Mouse (Mus musculus) frontal cortex, postnatal 10 days (tissue): Measurements from ENCODE around the gene Fn3k.
A peak's percentile ranks its signal among the peaks of the same experiment; 100 is the strongest.

ENCODE experiments used
- DNase-seq, 2 experiments: peaks; one replicate each; pipeline ENCODE4 v3.0.0; 2022; ENCODE audit warnings: low spot score in 2 of 2, mixed read lengths in 1 of 2

The Fn3k gene

DNA sequence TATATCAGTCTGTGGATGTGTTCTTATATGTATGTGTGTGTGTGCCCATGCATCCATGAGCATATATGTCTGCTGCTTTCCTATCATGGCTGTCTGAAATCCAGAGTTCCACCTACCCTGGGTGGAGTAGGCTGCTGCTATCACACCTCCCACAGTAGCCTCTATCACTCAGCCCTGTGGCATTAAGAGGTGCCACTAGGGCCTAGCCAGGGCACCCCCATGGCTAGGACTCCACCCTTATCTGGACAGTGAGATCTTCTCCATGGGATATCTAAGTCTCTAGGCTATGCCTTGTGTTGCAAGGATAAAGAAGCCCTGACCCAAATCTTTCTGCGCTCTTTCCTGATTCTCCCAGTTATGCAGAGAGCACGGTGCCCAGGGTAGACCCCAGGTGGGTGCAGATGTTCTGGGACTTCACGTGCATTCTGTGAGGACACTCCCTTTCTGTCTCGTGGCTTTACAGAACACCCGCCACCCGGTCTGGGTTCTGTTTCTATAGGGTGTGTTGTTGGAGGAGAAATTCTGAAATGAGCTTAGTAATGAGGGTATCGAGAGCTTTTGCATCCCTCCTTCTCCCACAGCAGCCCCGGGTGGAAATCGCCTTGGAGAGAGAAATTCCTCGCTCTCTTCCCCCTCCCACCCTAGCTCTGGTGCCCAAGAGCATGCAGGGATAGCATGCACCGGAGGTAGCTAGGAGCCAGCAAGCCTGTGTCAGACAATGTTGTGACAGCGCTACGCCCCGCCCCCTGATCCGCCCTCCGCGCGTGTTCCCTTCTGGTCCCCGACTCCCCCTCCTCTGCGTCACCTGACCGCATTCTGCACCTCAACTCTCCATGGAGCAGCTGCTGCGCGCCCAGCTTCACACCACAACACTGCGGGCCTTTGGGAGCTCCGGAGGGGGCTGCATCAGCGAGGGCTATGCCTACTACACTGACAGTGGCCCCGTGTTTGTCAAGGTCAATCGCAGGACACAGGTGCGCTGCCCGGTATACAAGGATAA, at the start of gene Fn3k:
Gene Fn3k (plus strand): TSS at position 758 of the 1,000 bp plus-strand sequence.
- DNase-seq = peak; percentile 90 to 93

DNA sequence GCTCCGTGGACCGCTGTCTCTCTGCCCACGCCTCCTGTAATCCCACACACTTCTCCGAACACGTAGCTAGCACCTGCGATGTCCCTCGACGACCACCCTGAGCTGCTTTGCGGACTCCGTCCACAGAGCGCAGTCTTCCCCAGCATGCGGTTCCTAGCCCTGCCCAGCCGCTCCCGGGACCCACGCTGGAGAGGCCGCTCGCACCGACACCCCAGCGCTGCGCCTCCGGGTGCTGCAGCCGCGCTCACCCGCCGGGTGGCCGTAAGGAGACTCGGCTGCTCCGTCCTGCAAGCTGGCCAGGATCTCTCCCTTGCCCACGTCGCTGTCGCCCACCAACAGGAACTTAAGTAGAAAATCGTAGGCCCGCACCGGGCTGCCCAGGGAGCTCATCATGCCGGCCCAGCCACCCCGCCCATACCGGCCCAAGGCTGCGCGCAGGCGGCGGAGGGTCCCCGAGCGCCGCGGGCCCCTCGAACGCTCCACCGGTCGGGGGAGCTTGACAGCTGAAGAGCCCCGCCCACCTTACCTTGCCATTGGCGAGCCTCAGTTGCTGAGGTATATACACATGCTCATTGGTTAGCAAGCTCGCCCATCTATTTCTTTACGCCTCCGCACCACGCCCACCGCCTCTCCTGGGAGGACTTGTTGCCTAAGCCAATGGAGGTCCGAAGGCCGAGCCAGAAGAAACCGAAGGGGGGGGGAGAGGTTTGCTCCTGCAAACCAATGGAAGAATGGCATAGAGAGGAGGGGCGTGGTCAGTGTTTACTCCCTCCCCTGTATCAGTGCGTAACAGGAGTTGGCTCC, 46.8 kb upstream of the Fn3k start, which contains the start of gene Rab40b:
Gene Rab40b (minus strand): TSS at position 502 of the 804 bp plus-strand sequence.
- DNase-seq = peak; percentile 93 to 98

DNA sequence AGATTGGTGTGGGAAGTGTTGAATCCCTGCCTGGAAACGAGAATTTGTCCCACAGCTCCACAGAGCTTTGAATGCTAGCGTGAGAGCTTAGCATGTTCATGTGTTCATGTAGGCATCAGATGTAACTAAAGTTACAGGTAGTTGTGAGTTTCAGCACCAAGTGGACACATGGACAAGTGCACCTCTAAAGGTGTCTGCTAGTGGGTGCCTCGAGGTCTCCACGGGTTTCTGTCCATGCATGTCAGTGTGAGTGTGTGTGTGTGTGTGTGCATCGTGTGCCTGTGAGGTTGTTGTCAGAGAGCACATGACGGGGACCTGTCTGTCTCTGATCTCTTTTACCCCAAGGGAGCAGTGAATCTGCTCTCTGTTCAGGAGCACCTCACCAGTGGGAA, 46.2 kb upstream of the Fn3k start:
- DNase-seq = no peak

DNA sequence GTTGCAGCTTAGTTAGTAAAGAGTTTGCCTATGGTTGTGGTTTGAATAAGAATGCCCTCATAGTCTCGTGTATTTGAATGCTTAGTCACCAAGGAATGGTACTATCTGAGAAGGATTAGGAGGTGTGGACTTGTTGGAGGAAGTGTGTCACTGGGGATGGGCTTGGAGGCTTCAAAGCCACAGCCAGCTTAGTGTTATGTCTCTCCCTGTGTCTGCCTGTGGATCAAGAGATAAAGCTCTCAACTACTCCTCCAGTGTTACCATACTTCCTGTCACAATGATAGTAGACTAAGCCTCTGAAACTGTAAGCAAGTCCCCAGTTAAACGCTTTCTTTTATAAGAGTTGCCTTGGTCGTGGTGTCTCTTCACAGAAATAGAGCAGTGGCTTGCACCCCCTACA, 43.9 kb upstream of the Fn3k start:
- no peak for DNase-seq

DNA sequence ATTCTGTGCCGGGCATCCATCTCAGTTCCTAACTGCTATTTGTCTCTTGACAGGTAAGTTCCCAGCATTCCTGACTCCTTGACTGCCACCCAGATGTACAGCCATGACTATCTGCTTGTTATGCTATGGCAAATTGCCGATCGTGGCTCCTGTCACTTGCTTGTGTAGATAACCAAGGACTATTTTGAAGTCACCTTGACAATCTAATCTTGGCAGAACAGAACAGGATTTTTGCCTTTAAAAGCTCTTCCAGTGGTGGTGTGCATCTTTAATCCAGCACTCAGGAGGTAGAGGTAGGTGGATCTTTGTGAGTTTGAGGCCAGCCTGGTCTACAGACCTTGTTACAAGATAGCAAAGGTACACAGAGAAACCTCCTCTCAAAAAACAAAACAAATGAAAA, 42.3 kb upstream of the Fn3k start:
- no peak for DNase-seq

DNA sequence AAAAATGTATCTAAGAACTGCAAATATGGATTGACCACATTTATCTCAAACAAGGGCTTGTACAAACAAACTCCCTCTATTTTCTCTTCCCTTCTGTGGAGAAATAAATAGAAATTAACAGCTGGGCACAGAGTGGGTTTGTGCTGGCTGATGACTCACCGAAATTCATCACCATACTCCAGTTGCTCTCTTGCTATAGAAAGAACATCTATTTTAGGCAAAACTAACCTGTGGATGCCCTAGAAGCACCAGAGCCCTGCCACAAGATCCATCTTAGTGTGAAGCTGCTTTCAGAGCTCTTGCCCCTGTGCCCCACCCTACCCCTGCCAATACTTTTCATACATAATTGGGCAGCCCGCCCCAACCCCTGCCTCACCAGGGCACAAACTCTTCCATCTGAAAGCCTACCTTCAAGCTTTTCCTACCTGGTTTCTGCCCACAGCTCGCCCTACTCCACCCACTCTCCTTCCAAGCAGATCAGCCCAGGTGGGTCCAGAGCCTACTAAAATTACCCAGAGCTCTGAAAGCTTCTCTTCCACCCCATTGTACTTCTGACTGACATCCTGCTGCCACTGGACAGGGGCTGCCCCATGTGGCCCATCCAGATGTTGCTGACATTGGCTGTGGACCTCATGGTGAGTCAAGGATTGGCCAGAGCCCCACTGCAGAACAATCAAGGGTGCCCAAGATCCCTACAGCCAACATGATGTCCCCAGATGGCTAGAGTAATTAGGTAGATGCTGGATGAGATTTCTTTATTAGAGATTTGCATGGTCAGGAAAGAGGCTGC, 27.2 kb upstream of the Fn3k start:
- no peak for DNase-seq

- DNase-seq = no peak
Measured at GRCm38 (mm10) chr11:121414762-121415161, 20.0 kb upstream of the Fn3k start.

DNA sequence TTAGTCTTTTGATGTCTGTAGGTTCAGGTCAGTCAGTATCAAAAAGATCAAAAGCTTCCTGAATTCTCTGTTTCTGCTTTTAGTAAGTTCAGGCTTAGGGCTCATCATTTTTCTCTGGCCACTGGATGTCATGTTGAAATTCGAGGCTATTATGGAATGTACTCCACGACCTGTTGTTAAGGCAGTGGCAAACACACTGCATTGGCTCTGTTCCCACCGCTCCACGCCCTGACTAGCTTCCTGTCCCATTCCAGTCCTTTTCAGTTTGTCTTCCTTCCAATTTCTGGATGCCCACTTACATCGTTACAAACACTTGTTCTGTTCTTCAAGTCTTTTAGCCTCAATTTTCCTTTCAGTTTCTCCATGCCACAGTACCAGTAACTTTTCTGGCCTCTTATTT, 19.4 kb upstream of the Fn3k start:
- no peak for DNase-seq

DNA sequence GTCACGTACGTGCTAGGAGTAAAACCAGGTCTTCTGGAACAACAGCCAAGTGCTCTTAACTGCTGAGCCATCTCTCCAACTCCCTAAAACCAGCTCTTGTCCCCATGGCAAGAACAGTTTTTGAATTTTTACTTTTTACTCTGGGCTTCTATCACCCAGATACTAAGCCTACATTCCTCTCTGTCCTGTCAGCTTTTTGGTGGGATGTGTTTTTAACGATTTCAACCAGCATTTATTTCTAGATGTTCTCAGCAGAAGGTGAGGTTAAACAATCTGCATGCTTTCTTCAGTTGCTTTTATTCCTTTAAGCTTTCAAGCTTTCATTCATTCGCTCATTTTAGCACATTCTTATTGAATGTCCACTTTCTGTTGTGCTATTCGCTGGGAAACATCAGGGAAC, 16.7 kb upstream of the Fn3k start:
- no peak for DNase-seq

DNA sequence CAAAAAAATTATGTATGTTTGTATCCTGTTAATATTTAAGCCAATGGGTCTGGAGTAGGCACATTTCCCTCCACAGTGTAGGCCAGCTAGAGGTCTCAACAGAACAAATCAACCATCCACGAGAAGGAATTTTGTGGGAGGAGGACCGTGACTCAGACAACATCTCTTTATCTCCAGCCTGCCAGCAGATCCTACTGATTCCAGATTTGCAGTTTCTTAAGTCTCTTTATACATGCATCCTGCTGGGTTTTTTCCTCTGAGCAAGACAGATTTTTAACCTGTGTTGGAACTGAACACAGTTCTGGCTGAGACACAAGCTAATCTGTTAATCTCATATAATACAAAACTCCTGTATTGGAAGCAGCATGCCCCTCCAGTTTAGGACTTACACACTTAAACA, 15.8 kb upstream of the Fn3k start:
- DNase-seq = no peak

- no peak for DNase-seq
Measured at GRCm38 (mm10) chr11:121420379-121420778, 14.3 kb upstream of the Fn3k start.

- peak; percentile 98 to 99 for DNase-seq
Measured at GRCm38 (mm10) chr11:121420830-121421552, 13.7 kb upstream of the Fn3k start, which contains the start of gene Fn3krp. TSS of gene Fn3krp (plus strand) at chr11:121421401.

- DNase-seq = no peak
Measured at GRCm38 (mm10) chr11:121421553-121422173, 13.1 kb upstream of the Fn3k start.

GRCm38 (mm10) chr11:121433397-121433796, 1.3 kb upstream of the Fn3k start:
- no peak for DNase-seq

- DNase-seq = no peak
Measured at GRCm38 (mm10) chr11:121437236-121437635, 2.5 kb downstream of the Fn3k start.

DNA sequence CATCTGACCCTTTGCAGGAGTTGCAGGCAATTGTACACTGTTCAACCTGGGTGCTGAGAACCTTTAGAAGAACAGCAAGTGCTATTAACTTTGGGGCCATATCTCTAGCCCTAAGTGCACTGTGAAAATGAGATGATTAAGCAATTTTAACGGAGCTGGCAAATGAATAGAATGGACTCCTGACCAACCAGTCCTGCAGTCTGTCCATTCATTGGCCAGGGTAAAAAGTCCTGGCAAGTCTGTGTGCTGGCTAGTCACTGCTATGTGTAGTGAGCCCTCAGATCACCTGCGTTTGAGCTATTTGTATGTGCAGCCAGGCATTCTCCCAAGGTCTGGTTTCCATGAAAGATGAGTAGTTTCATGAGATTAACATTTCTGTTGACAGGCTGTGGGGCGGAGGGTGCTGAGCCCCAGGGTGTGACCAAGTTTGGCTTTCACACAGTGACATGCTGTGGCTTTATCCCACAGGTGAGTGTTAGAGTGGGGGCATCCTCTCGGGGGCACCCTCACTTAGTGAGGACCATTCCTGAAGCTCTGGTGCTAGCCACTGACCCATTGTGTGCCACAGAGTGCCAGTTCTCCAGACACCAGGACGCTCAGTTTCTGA, 5.1 kb downstream of the Fn3k start:
- DNase-seq = no peak

DNA sequence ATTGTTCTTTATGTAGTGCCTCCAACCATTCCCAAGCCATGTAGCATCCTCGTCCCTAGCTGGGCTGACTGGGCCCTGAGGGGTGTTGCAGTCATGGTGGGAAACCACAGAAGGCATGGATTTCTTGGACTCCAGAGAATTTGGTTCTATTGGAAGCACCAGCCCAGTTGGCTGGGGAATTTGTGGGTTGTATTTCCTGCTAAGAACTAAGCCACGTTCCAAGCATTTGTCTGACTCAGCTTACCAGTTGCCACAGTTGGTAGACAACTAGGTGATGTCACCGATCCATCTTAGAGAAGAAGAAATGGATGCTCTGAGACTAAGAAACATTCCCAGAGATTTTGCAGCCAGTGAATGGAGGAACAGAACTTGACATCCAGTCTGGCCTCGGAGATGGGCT, 6.9 kb downstream of the Fn3k start:
- no peak for DNase-seq

DNA sequence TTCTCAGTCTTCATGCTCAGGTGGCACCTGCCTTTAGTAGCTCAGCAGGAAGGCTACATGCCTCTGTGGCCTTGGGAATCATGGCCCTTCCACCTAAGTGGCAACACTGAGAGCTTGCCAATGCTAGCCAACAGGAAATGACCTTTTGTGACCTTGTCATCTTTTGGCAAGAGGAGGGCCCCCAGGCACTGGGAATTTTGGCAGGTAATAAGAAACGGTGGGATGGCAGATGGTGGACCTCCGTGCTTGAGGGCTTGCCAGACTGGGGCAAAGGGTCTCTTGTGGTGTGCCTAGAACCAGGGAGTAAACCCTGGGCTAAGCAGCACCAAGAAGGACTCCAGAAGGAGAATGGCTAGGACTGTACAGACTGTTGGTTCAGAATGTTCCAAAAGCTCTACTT, 7.4 kb downstream of the Fn3k start:
- no peak for DNase-seq

GRCm38 (mm10) chr11:121451216-121451726, 16.6 kb downstream of the Fn3k start:
- DNase-seq = peak in 1 of 2 experiments; percentile 34
